Mouse (Mus musculus): ENCODE measurements at regions not wholly inside any gene's neighbourhood (a gene's known extent, or its start where the extent isn't known, plus 50 kb on each side); places are given as distances from the start of the nearest gene placed in this dataset.

DNA sequence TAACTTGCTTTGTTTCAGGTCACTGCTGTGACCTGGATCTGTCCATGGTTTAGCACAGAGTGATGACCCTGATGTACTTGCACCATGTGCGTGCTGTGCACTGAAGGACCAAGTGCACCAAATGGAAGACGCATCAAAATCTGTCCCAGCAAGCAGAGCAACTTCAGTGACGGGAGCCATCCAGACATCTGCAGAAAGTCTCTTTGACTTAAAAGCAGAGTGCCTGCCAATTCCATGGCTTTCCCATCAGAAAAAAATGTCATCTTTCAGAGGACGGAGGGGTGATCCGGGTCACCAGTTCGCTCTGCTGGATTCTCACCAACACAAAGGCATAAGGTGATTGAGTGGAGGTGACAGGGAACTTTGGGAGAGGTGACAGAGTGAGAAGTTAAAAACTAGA lies 351.4 kb downstream of the Dhx35 start:
- no peak for DNase-seq (ENCODE audit: low read depth)

DNA sequence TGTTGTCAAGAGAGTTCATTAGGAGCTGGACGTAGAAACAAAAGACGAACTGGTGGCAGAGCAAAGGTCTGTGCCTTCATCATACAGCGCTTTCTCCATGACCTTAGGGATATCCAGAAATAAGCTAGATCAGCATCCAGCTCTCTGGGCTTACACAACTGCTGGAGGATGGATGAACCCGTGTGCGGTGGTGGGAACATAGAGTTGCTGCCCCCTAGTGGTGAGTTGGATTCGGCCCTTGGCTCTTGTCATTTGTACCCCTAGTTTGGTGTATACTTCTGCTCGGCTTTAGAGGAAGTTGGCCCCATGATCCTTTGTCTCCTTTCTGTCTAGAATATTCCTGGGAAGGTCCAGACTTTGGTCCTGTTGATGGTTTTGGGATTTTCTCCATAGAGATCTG lies 369.4 kb downstream of the Dhx35 start:
- peak; percentile 3 for DNase-seq (ENCODE audit: low read depth)

DNA sequence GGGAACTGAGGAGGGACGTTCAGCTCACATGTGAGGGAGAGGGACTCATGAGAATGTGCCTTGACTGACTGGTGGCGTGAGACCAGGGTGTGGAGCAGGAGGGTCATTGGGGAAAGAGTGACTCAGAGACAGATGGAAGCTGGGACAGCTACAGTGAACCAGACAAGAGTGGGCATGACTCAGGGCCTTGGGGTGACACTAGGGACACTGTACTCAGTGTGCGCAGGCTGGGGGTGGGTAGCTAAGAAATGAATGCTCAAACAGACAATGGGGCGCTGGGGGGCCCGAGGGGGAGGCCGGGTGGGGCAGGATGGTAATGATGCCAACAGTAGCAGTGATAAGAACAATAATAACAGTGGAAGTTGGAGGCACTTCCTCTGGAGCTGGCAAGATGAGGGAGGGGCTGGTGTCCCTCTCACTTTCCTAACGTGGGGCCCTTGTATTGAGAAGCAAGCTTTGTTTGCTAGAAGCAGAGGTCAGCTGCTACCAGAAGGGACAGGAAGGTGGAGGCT lies 374.0 kb downstream of the Dhx35 start:
- DNase-seq (ENCODE audit: low read depth), result no peak

DNA sequence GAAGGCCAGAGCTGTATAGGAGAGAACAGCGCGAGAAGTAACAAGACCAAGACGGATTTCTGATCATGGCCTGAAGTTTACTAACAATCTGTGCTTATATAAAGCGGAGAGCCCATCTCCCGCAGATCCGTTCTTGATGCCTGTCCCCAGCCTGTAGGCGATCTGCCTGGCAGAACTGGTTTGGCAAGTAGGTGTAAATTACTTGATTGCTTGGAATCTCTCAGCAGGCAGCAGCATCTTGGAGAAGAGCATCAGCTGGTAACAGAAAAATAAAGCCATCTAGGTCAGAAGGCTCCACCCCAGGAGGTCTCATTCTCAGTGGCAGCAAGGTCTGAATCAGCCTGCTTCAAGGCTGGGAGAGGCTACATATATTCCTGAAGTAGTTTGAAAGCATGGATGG lies 401.5 kb downstream of the Dhx35 start:
- no peak for DNase-seq (ENCODE audit: low read depth)

DNA sequence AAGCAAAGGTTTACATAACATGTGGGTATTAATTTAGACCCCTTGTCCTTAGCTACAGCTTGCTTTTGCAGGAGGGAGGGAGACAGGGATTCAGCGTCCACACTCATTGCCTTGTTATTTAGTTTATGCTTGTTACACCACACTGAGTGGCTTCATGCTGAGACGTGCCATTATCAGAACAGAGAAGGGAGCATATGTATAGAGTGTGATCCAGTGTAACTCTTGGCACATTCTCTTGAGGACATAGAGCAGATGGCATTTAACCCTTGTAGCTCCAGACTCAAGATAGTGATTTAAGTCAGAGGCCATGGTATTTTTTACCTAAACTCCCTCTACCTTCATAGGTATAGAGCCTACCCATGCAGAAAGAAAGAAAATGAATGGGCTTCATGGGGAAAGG lies 437.7 kb downstream of the Dhx35 start:
- no peak for DNase-seq (ENCODE audit: low read depth)

DNA sequence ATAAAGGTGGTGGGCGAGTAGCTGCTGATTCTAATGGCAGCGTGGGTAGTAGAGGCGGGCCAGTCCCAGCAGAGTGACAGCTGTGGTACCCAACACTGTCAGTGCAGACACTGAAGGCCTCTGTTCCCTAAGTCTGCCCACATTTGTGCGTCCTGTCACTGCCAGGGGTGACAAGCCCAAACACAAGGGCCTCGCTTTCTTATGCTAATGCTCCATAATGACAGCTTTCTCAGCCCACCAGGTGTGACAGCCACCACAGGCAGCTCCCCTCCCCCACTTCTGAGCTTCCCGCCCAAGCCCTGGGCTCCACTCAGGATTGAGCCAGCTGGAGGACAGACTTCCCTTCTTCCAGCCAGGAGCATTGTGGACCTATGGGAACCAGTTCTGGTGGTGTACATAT lies 440.4 kb downstream of the Dhx35 start:
- DNase-seq (ENCODE audit: low read depth), result no peak

DNA sequence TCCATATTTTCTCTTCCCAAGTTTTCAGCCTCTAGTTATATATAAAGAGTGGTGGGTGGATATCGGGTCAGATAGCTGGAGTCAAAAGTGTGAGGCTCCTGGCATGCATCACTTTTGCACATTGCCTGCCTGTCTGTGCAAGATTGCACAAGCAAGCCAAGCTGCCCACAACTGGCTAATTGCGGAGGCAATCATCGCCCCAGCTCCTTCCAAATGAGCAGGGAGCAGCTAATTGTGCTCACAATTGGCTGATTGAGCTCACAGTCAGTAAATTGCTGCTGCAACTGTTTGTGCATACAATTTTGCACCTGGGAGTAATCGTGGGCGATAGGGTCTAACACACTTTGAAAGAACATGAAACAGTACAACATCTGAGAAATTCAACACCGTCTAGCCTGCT lies 455.5 kb downstream of the Dhx35 start:
- DNase-seq (ENCODE audit: low read depth), result no peak

DNA sequence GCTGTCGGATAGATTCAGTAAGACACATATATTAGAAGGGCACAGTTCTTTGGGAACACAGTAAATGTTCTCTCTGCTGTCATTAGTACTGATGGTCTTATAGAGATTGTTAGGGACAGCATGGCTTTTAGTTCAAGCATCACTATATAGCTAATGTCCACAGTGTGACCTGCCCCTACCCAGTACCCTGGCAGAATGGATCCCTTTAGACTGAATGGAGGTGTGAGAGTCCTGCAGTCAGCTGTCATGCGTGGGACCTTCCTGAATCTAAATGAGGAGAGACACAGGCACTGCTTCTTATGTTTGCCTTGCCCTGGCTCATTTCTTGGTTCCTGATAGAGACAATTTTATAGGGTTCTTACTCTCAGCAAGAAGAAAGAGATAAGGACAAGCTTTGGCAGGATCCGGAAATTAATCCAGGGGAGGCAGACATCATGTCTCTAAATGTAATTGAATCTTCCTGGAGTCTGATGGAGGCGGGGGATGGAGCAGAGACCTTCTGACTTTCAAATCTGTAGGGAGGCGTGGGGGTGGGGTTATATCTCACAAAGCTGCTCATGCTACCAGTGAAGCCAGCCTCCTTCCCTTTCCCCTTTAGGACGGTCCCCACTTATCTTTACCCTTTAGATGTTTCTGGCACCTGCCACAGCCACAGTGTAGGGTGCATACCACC lies 456.5 kb downstream of the Dhx35 start:
- DNase-seq (ENCODE audit: low read depth), result no peak

DNA sequence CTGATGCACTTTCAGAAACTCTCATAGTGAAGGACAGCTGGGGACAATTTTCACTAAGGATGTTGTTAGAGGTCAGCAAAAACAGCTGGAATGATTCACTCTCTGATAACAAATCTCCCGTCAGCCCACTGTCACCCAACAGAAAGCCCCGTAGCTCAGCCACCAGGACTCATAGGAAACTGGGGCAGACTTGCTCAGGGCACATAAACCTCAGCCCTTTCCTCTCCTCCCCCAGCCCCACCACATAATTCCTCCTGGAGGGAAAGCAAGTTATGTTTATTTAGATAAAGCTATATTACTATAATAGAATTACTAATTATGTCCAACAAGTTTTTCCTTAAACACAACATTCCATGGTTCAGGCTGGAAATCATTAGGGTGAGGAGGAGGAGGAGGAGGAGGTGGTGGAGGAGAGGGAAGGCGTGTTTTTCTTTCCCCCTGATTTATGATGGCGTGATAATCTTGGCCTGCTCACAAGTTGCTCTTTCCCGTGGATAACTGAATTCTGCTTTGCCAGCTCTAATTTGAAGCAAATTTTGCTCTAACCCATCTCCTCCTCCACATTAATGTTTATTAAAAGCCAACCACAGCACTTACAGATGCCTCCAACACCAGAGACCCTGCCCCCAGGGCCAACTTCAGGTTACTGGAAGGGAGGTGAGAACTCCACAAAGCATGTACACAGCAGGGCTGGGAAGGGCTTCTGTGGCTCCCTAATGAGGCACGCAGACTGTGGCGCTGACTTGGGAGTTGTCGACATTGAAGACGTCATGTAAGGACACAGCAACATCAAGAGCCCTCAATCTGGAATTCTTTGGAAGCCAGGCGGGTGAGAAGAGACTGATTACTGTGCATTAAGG lies 475.8 kb downstream of the Dhx35 start:
- no peak for DNase-seq (ENCODE audit: low read depth)

DNA sequence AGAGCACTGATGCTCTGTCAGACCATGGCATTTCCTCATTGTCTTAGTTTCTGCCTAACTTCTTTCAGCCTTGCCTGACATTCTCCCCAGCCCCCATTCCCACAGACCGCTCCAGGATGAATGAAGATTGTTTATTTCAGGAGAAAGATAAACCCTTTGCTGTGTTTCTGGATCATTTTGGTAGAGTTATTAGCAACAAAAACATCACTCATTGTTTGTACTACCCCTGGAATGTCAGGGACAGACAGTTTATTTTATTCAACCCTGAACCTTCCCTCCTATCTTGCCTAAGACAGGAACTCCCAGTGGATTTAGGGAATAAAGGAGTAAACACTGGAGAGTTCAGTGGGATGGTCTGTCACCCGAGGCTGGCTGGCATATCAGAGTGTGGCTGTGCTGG lies 484.3 kb downstream of the Dhx35 start:
- DNase-seq (ENCODE audit: low read depth), result no peak

DNA sequence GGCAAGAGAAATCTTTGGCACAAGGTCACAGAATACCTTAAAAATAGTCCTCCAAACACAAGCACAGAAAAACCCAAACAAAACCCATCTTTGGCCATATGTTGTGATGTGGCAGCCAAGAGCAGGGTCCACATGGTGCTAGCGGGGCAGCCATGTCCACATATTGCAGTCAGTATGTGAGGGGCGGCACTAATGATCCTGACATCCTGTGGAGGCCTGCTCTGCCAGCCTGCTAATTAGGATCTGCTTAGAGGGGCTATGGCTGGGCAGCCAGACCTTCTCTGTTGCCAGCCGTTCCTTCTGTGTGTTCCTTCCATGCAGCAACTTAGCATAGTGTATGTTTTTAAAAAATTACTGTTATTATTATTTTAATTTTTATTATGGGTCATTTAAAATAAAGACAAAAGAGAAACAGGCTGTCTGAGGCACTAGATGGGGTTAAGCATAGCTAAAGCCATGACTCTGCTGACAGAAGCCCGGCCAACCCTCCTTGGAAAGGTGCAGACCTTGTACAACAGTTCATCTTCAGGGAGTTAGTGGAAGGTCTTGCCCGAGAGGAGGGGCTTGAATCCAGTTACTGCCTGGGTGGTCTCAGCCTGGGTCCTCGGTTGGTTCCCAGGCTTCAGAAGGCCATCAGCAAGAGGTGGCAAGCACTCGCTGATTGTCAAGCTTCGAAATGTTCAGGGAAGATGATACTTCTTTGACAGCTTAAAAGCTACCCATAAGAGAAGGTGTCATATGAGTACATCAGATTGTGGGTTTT lies 487.1 kb downstream of the Dhx35 start:
- DNase-seq (ENCODE audit: low read depth), result no peak

DNA sequence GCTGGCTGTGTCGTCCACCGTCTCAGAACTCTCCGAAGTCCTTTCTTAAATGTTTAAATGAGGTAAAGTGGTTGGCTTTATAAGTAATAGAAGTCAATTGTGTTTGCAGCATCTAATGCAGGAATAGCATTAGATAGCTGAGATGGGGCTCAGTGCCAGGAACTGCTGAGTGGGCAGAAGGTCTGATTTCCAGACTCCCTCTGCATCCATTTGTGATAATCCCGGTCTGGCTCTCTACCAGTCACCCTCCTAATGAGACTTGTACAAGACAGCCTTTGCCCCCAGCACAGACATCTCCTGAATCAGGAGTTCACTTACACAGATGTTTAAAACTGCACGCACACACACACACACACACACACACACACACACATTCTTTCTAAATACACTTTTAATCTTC lies 489.5 kb downstream of the Dhx35 start:
- no peak for DNase-seq (ENCODE audit: low read depth)

DNA sequence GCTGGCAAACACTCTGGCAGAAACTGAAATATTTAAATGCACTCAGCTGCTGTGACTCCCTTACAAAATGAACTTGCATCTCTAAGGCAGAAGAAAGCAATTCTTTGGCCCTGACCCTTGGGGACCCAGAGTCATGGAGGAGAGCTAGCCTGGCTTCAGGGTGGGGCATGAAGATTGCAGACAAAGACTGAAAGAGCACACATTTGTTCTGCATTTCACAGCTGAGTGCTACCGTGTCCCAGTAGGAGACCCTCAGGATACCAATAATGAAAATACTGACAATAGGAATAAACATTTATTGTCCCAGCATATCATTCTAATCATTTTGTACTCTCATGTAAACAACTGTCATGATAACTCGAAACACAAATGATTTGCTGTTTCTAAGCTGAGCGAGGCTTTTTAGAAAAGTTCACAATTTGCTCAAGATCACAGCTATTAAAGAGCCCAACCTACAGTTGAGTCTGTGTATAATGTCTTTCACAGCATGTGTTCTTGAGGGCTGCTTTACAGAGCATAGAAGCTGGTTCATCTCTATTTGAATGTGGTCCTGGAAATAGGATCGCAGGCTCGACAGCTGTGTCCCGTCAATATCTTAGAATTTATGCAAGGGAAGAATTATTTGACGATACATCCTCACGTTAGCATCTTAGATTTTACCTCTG lies 490.1 kb downstream of the Dhx35 start:
- no peak for DNase-seq (ENCODE audit: low read depth)

DNA sequence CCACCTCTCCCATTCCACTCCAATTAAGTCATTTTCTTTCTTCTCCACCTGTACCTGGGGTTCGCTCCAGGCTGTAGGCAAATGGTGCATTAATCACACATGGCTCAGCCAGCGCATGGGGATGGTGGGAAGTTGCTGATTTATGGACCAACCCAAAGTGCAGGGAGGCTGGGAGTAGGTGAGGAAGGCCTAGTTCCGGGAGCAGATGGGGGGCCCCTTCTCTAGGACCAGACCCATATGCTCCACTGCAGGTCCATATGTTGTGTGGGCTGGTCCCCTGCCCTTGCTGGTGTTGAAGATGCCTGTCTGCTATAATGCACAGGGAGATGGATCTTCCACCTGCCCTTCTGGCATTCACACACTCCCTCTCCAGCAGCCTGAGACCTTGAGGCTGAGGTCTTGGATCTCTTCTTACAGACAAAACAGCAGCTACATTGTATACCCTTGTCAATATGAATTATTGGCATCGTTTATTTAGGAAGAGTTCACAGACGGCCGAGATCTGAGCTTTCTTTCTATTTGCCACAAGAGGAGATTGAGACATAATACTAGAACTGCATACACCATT lies 493.5 kb downstream of the Dhx35 start:
- no peak for DNase-seq (ENCODE audit: low read depth)

DNA sequence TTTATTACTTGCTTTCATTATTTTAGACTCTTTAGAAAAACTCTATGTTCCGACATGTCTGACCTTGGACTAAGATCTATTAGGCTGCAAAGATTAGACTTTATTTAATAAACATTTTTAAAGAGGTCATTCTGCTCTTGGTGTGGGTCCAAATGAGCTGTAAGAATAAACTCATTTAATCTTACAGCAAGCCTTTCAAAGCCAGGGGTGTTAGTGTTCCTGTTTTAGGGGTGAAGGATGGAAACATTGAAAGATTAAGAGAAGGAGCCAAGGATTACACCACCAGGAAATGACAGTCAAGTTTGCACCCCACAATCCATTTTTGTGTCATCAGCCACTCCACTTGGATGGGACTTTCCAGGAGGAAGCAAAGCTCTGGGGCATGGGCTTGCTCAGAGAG lies 495.5 kb downstream of the Dhx35 start:
- no peak for DNase-seq (ENCODE audit: low read depth)

DNA sequence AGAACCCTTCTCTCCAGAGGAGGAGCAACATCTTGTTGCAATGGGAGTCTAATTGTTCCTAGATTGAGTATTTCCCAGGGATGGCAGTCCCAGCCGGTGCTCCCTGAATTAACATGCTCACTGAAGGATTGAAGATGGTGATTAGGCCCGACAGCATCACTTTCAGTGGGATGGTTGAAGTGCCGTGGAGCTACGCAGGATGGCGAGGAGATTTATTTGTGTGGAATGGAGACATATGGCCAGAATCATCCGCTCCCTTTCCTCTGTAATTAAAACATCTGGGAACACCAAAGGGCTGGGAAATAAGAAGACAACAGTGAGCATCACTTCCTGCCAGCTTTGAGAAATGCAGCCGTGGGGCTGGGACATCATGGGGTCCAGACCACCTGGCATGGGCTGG lies 512.4 kb downstream of the Dhx35 start:
- DNase-seq (ENCODE audit: low read depth), result no peak

DNA sequence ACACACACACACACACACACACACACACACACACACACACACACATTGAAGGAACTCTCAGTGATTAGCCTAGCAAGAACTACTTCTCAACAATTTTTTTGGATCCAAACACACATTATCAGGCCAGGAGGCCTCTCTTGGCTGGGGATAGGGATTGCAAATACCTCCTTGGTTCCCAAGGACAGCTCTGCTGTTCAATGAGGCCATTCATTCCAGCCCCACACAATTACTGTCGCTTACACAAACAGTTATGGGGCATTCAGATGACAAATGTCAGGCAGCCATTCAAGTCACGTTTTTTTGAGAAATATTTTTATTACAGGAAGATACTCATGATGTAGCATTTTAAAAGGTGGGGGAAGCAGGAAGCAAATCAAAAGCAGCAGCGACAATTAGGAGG lies 540.1 kb downstream of the Dhx35 start:
- DNase-seq (ENCODE audit: low read depth), result no peak

DNA sequence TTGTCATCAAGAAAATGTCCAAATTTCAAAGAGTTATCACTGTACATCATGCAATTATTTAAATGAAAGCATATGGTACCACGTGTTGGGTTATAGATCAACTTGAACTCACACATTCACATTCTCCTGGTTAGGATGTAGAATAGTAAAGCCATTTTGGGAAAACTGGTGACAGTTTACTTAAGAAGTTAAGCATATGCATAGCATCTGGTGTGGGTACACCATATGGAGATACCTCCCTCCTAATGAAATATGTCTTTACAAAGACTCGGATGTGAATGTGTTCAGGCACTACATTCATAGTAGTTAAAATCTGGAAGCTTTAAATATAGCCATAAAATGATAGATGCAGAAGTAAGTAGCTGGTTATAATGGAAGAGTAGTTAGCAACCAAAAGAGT lies 542.0 kb downstream of the Dhx35 start:
- DNase-seq (ENCODE audit: low read depth), result no peak

DNA sequence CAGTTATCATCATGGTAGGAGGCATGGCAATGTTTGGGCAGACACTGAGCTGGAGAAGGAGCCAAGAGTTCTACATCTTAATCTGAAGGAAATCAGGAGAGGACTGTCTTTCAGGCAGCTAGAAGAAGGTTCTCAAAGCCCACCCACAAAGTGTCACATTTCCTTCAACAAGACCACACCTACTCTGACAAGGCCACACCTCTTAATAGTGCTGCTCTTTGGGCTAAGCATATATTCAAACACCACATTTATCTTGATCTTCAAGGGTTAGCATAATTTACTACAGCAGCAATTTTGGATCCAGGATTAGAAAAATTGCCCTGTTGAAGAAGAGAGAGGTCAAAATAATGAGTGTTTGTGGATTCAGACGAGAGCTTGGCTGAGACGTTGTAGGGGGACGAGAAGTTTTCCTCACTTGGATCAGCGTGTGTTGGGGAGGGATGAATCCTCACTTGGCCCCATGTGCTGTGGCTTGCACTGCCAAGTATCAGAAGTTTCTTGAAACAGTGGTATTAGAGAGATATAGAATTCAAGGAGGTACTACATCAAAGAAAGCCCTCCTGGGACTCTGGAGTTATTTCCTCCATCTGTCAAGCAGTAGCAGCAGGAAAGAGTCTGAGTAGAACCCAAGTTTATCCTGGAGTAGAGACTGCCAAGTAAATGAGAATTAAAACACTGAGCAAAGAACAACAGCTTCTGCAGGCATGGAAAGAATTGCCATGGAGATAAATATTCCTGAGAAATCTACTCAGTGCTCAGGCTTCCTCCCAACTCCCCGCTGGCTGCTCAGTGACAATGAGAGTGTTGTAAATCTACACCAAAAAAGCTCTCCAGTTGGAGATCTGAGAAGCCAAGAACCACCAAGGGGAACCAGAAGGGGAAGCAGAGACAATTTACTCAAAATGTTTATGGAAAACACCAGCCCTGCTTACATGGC lies 549.3 kb downstream of the Dhx35 start:
- DNase-seq (ENCODE audit: low read depth), result no peak

DNA sequence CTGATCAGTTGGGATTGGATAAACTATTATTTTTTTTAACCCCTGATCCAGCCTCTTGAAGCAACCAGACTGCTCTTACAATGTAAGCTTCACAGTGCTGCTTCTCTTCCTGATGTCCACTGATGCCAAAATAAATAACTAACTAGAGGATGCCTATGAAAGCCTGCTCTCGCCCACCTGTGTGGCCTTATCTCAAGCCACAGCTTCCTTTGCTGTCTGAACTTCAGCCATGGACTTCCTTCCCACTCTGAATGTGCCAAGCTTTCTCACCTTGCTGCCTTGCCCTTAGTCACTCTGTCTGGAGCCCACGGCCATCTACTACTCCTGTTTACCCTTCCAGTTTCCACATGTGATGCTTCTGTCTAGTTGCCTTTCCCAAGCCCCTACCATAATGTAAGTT lies 559.6 kb downstream of the Dhx35 start:
- no peak for DNase-seq (ENCODE audit: low read depth)

DNA sequence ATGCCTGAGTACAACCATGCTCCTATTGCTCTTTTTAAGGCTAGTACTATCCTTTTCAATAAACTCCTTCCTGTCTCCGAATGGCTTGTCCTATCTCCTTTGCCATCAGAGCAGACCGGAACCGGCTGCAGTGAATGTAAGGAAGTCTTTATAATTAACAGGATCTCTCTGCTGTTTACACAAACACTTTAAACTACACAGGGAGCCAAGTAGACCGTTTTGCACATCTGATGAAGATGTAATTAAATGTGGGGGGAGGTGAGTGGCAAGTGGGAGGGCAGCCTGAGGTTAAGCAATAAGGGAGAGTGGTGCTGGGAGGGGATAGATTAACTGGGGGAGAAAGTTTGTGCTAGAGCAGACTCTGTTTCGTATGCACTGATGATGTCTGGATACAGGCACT lies 561.9 kb downstream of the Dhx35 start:
- no peak for DNase-seq (ENCODE audit: low read depth)

All from 416B (cell line).